Mouse (Mus musculus): ENCODE results near the gene Clec9a.

Clec9a gene

GRCm38 (mm10) chr6:129425217-129425616, 16.6 kb downstream of the Clec9a start:
- DNase-seq (ENCODE audit: low spot score in 2 of 2) = no peak

DNA sequence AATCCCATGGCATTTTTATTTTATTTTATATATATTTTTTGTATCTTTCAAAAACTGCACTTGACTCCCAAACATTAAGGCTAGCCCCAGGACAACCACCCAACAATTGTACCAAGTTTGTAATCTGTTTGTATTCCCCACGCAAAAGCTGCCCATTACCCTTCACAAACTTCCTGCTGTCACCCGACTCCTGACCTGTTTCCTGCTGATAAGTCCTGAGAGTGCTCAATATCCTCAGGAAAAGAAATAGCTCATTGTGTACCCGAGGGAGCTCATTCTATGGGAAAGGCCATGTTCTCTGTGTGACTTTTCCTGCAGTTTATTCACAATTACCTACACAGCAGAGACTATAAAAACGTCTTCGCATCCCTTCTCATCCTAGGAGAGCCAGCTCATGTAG, 17.1 kb downstream of the Clec9a start:
- no peak for DNase-seq (ENCODE audit: low spot score in 2 of 2)

GRCm38 (mm10) chr6:129427281-129427680, 18.6 kb downstream of the Clec9a start:
- no peak for DNase-seq (ENCODE audit: low spot score in 2 of 2)

DNA sequence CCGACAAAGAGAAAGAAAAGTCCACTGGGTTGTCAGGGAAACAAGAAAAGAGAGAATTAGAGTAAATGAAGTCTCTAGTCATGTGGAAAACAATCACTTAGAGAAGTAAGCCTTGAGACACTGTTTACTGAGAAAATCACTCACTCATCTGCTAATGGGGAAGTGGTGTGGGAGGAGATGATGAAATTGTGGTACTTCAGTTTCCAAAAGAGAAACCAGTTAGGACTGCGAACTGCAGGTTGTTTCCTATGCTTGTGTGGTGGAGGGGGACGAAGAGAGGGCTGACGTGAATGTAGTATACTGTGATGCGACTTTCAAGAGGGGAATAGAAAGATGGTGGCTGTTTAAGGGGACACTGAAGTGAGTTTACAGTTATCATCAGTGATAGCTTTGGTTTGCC, 25.6 kb downstream of the Clec9a start:
- peak in 1 of 2 experiments; percentile 11 for DNase-seq (ENCODE audit: low spot score in 2 of 2)

GRCm38 (mm10) chr6:129436025-129436424, 27.4 kb downstream of the Clec9a start:
- DNase-seq (ENCODE audit: low spot score in 2 of 2) = no peak

- no peak for DNase-seq (ENCODE audit: low spot score in 2 of 2)
Observed at GRCm38 (mm10) chr6:129438033-129438432, 29.4 kb downstream of the Clec9a start.

GRCm38 (mm10) chr6:129449743-129450142, 41.1 kb downstream of the Clec9a start:
- DNase-seq (ENCODE audit: low spot score in 2 of 2) = no peak

- no peak for DNase-seq (ENCODE audit: low spot score in 2 of 2)
Observed at GRCm38 (mm10) chr6:129451411-129452039, 42.9 kb downstream of the Clec9a start, which contains the start of gene Clec1a. Clec1a (minus strand) TSS chr6:129452000.

GRCm38 (mm10) chr6:129471386-129471785, 62.7 kb downstream of the Clec9a start:
- no peak for DNase-seq (ENCODE audit: low spot score in 2 of 2)

GRCm38 (mm10) chr6:129472627-129473026, 64.0 kb downstream of the Clec9a start:
- DNase-seq (ENCODE audit: low spot score in 2 of 2) = no peak

All from left cerebral cortex, adult 9 months (tissue).